Mouse (Mus musculus): Measurements from ENCODE around the gene Kif1c. TPM values are rescaled to one million over a fixed set of nuclear protein-coding genes. Genes with fewer than 3 reads are reported as not detected.
A peak's percentile ranks its signal among the peaks of the same experiment; 100 is the strongest.

Gene Kif1c
- polyA plus RNA-seq, 1 experiment from 2014 or later: 1.1 TPM

DNA sequence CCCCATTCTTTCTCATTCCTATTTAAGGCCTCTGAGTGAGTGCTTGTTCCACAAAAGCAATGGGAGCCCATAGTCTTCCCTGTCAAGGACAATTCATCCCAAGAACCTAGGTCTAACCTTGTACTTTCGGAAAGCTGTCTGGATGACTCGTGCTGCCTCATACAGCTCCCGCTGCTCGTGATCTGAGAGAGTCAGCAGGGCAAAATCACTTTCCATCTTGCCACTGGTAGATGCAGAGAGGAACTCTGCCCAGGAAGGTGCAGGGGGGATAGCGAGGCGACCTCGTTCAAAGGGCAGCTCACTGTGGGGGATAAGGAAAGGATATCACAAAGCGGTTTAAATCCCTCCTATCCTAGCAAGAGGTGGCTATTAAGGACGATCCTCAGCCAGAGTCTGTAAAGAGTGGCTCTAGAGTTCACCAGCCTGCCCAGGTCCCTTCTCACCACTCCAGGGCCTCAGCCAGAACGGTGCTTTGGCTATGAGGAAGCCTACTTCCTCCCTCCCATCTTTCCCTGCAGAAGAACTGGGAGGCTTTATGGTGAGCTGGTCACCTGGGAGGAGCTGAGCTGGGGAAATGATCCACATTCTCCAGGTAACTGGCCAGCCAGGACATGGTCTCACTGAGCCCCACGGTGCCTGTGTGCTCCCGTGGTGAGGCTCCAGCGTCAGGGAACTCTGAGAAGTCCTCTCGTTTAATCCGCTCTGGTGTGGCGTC lies 28.9 kb upstream of the Kif1c start:
- H3K27me3 ChIP-seq (ENCODE audit: control insufficient read depth, insufficient read depth, low read depth, low read length): no peaks in the 10 kb centered on the region
- no peak overlapping the region for H3K4me2 ChIP-seq (ENCODE audit: low read depth, low read length)
- H3K9ac ChIP-seq (ENCODE audit: low read depth, low read length): no peak overlapping the region
- no peak overlapping the region for H3K4me3 ChIP-seq (ENCODE audit: low read depth, low read length)
- H3K36me3 ChIP-seq (ENCODE audit: control insufficient read depth, insufficient read depth): no peaks in the 10 kb centered on the region
- no peak for ATAC-seq (ENCODE audit: low read depth)
- H3K27ac ChIP-seq (ENCODE audit: low read length): no peak overlapping the region
- H3K9me3 ChIP-seq (replicated peaks; ENCODE audit: control insufficient read depth, low read length): no peaks in the 10 kb centered on the region
- 78% methylated on average over 16 of the region's 16 CpGs for WGBS (ENCODE audit: insufficient replicate concordance)
- H3K4me1 ChIP-seq (ENCODE audit: control insufficient read depth, low read depth, low read length): peaks cover 27% of the 10 kb centered on the region

- WGBS (ENCODE audit: insufficient replicate concordance): 82% methylated on average over 6 of the region's 6 CpGs
- no peak overlapping the region for H3K4me3 ChIP-seq (ENCODE audit: low read depth, low read length)
- no peak overlapping the region for H3K9ac ChIP-seq (ENCODE audit: low read depth, low read length)
- H3K4me2 ChIP-seq (ENCODE audit: low read depth, low read length): no peak overlapping the region
- H3K27me3 ChIP-seq (ENCODE audit: control insufficient read depth, insufficient read depth, low read depth, low read length): no peaks in the 10 kb centered on the region
- ATAC-seq (ENCODE audit: low read depth): no peak
- no peaks in the 10 kb centered on the region for H3K36me3 ChIP-seq (ENCODE audit: control insufficient read depth, insufficient read depth)
- H3K27ac ChIP-seq (ENCODE audit: low read length): no peak overlapping the region
- peaks cover 14% of the 10 kb centered on the region for H3K4me1 ChIP-seq (ENCODE audit: control insufficient read depth, low read depth, low read length)
- H3K9me3 ChIP-seq (replicated peaks; ENCODE audit: control insufficient read depth, low read length): no peaks in the 10 kb centered on the region
Observed at GRCm38 (mm10) chr11:70674014-70674413, 26.3 kb upstream of the Kif1c start.

- Histone ChIP-seq H3K9me3 (replicated peaks; ENCODE audit: control insufficient read depth, low read length) (no peaks in the 10 kb centered on the region), H3K4me1 (ENCODE audit: control insufficient read depth, low read depth, low read length) (peaks cover 17% of the 10 kb centered on the region), H3K9ac (ENCODE audit: low read depth, low read length) (no peak overlapping the region), H3K36me3 (ENCODE audit: control insufficient read depth, insufficient read depth) (no peaks in the 10 kb centered on the region), H3K4me2 (ENCODE audit: low read depth, low read length) (no peak overlapping the region), H3K27ac (ENCODE audit: low read length) (no peak overlapping the region), H3K27me3 (ENCODE audit: control insufficient read depth, insufficient read depth, low read depth, low read length) (no peaks in the 10 kb centered on the region), H3K4me3 (ENCODE audit: low read depth, low read length) (no peak overlapping the region)
- 50% methylated on average over 11 of the region's 11 CpGs for whole genome bisulfite sequencing (ENCODE audit: insufficient replicate concordance)
- no peak for ATAC-seq (ENCODE audit: low read depth)
Observed at GRCm38 (mm10) chr11:70674501-70674900, 25.8 kb upstream of the Kif1c start.

DNA sequence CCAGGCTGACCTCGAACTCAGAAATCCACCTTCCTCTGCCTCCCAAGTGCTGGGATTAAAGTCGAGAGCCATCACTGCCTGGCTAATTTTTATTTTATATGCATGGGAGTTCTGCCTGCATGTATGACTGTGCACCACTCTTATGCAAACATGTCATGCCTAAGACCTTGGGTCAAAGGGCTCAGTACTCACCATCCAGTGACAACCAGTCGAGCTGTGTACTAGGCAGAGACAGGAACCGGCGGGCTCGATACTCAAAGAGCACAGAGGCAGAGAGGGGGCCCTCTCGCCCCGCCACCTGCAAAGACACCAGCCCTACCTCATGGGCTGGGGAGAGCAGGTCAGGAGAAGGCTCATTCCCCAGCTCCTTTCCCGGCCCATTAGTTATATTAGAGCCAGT lies 22.3 kb upstream of the Kif1c start:
- no peaks in the 10 kb centered on the region for H3K36me3 ChIP-seq (ENCODE audit: control insufficient read depth, insufficient read depth)
- H3K27me3 ChIP-seq (ENCODE audit: control insufficient read depth, insufficient read depth, low read depth, low read length): no peaks in the 10 kb centered on the region
- no peak overlapping the region for H3K9ac ChIP-seq (ENCODE audit: low read depth, low read length)
- H3K27ac ChIP-seq (ENCODE audit: low read length): peak overlapping the region; percentile 35
- WGBS (ENCODE audit: insufficient replicate concordance): 58% methylated on average over 9 of the region's 9 CpGs
- no peak overlapping the region for H3K4me3 ChIP-seq (ENCODE audit: low read depth, low read length)
- H3K4me1 ChIP-seq (ENCODE audit: control insufficient read depth, low read depth, low read length): peaks cover 7% of the 10 kb centered on the region
- no peak overlapping the region for H3K4me2 ChIP-seq (ENCODE audit: low read depth, low read length)
- H3K9me3 ChIP-seq (replicated peaks; ENCODE audit: control insufficient read depth, low read length): no peaks in the 10 kb centered on the region
- ATAC-seq (ENCODE audit: low read depth): peak; percentile 70

GRCm38 (mm10) chr11:70678576-70678975 lies 21.8 kb upstream of the Kif1c start:
- Histone ChIP-seq H3K9me3 (replicated peaks; ENCODE audit: control insufficient read depth, low read length) (no peaks in the 10 kb centered on the region), H3K4me3 (ENCODE audit: low read depth, low read length) (no peak overlapping the region), H3K4me1 (ENCODE audit: control insufficient read depth, low read depth, low read length) (peaks cover 7% of the 10 kb centered on the region), H3K27ac (ENCODE audit: low read length) (peak overlapping the region; percentile 35), H3K27me3 (ENCODE audit: control insufficient read depth, insufficient read depth, low read depth, low read length) (no peaks in the 10 kb centered on the region), H3K36me3 (ENCODE audit: control insufficient read depth, insufficient read depth) (no peaks in the 10 kb centered on the region), H3K9ac (ENCODE audit: low read depth, low read length) (no peak overlapping the region), H3K4me2 (ENCODE audit: low read depth, low read length) (no peak overlapping the region)
- WGBS (ENCODE audit: insufficient replicate concordance): 66% methylated on average over 2 of the region's 2 CpGs
- ATAC-seq (ENCODE audit: low read depth): peak; percentile 66

- WGBS (ENCODE audit: insufficient replicate concordance): 80% methylated on average over 8 of the region's 8 CpGs
- Histone ChIP-seq H3K4me1 (ENCODE audit: control insufficient read depth, low read depth, low read length) (peaks cover 7% of the 10 kb centered on the region), H3K9ac (ENCODE audit: low read depth, low read length) (no peak overlapping the region), H3K4me2 (ENCODE audit: low read depth, low read length) (no peak overlapping the region), H3K36me3 (ENCODE audit: control insufficient read depth, insufficient read depth) (no peaks in the 10 kb centered on the region), H3K27ac (ENCODE audit: low read length) (peak overlapping the region; percentile 0; the same call in 1 of the 2 replicates), H3K9me3 (replicated peaks; ENCODE audit: control insufficient read depth, low read length) (no peaks in the 10 kb centered on the region), H3K27me3 (ENCODE audit: control insufficient read depth, insufficient read depth, low read depth, low read length) (no peaks in the 10 kb centered on the region), H3K4me3 (ENCODE audit: low read depth, low read length) (no peak overlapping the region)
- ATAC-seq (ENCODE audit: low read depth): no peak
Observed at GRCm38 (mm10) chr11:70679361-70679760, 21.0 kb upstream of the Kif1c start.

GRCm38 (mm10) chr11:70679894-70680293 lies 20.5 kb upstream of the Kif1c start:
- no peak overlapping the region for H3K9ac ChIP-seq (ENCODE audit: low read depth, low read length)
- no peak for ATAC-seq (ENCODE audit: low read depth)
- H3K4me2 ChIP-seq (ENCODE audit: low read depth, low read length): no peak overlapping the region
- no peak overlapping the region for H3K4me3 ChIP-seq (ENCODE audit: low read depth, low read length)
- H3K27me3 ChIP-seq (ENCODE audit: control insufficient read depth, insufficient read depth, low read depth, low read length): no peaks in the 10 kb centered on the region
- H3K4me1 ChIP-seq (ENCODE audit: control insufficient read depth, low read depth, low read length): peaks cover 7% of the 10 kb centered on the region
- H3K9me3 ChIP-seq (replicated peaks; ENCODE audit: control insufficient read depth, low read length): no peaks in the 10 kb centered on the region
- 40% methylated on average over 8 of the region's 8 CpGs for WGBS (ENCODE audit: insufficient replicate concordance)
- H3K36me3 ChIP-seq (ENCODE audit: control insufficient read depth, insufficient read depth): no peaks in the 10 kb centered on the region
- H3K27ac ChIP-seq (ENCODE audit: low read length): peak overlapping the region; percentile 43; the same call in 1 of the 2 replicates

DNA sequence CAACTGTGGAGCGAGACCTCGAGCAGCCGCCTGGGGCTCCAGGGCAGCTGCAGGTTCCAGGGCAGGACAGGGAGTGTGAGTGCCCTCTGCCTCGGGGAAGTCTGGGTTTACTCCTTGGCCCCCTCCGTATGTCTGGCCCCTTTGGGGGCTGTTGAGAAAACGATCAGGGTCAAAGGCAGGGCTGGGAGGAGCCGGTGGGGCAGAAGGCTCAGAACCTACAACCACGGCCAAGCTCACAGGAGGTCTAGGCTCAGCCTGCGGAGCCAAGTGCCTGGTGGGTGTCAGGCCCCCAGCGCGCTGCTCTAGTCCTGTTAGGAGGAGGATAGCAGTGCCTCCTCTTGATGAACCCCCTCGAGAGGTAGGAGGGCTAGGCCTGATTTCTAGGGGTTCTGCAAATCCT lies 19.2 kb upstream of the Kif1c start:
- no peak overlapping the region for H3K4me3 ChIP-seq (ENCODE audit: low read depth, low read length)
- H3K36me3 ChIP-seq (ENCODE audit: control insufficient read depth, insufficient read depth): no peaks in the 10 kb centered on the region
- H3K27ac ChIP-seq (ENCODE audit: low read length): no peak overlapping the region
- no peaks in the 10 kb centered on the region for H3K9me3 ChIP-seq (replicated peaks; ENCODE audit: control insufficient read depth, low read length)
- no peak overlapping the region for H3K9ac ChIP-seq (ENCODE audit: low read depth, low read length)
- no peak for ATAC-seq (ENCODE audit: low read depth)
- H3K27me3 ChIP-seq (ENCODE audit: control insufficient read depth, insufficient read depth, low read depth, low read length): no peaks in the 10 kb centered on the region
- peaks cover 7% of the 10 kb centered on the region for H3K4me1 ChIP-seq (ENCODE audit: control insufficient read depth, low read depth, low read length)
- 72% methylated on average over 12 of the region's 12 CpGs for WGBS (ENCODE audit: insufficient replicate concordance)
- no peak overlapping the region for H3K4me2 ChIP-seq (ENCODE audit: low read depth, low read length)

GRCm38 (mm10) chr11:70681897-70682581 lies 18.3 kb upstream of the Kif1c start:
- Histone ChIP-seq H3K4me2 (ENCODE audit: low read depth, low read length) (no peak overlapping the region), H3K9me3 (replicated peaks; ENCODE audit: control insufficient read depth, low read length) (no peaks in the 10 kb centered on the region), H3K27ac (ENCODE audit: low read length) (no peak overlapping the region), H3K36me3 (ENCODE audit: control insufficient read depth, insufficient read depth) (no peaks in the 10 kb centered on the region), H3K27me3 (ENCODE audit: control insufficient read depth, insufficient read depth, low read depth, low read length) (no peaks in the 10 kb centered on the region), H3K4me1 (ENCODE audit: control insufficient read depth, low read depth, low read length) (peaks cover 10% of the 10 kb centered on the region), H3K9ac (ENCODE audit: low read depth, low read length) (no peak overlapping the region), H3K4me3 (ENCODE audit: low read depth, low read length) (no peak overlapping the region)
- WGBS (ENCODE audit: insufficient replicate concordance): 57% methylated on average over 11 of the region's 11 CpGs
- peak; percentile 32; the same call in 1 of the 2 replicates for ATAC-seq (ENCODE audit: low read depth)

Data from liver, embryonic 16.5 days (tissue).